Mouse (Mus musculus) layer of hippocampus, adult 8-10 months (tissue): ENCODE results near the gene Slc25a1. TPM values are rescaled to one million over a fixed set of nuclear protein-coding genes. Genes with fewer than 3 reads are reported as not detected.
"Not testable (repeated sequence)": the region's sequence is repeated elsewhere in the genome, so short reads cannot be mapped to it uniquely, and the experiment has no call there.

Source experiments
- DNase-seq, 2 experiments: peaks; one replicate each; pipeline ENCODE4 v3.0.0; 2022; ENCODE audit warnings: low spot score in 2 of 2
- total RNA-seq, 4 experiments: library from RNA; stranded (reverse); gene quantifications; 2 replicates each; pipeline ENCODE4 v1.2.4; 2022

Slc25a1 gene
- total RNA-seq = 10 to 100 TPM; 37.8 to 57.7 (median 47.1) TPM

DNA sequence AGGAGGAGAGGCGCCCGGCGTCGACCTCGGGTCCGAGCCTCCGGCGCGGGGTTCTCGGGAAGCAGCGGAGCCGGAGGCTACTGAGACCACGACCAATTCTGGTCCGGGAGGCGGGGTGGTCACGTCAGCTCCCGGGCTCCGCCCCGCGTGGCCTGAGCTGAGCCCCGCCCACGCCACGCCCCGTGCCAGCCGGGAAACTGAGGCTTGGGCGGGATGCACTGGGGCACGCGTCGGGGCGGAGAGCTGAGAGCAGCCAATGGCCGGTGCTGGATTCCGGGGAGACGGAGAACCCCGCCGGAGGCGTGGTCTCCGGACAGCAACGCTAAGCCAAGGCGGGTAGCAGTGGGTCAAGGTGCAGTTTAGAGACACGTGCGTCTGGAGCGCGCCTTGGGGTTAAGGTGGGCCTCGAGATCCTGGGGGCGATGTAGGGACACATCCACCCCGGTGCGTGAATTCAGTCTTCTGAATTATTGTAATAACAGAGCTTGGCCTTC is at the start of gene Slc25a1:
TSS of gene Slc25a1 (minus strand) at position 133 of the 494 bp plus-strand sequence.
- peak; percentile 75 to 78 for DNase-seq

DNA sequence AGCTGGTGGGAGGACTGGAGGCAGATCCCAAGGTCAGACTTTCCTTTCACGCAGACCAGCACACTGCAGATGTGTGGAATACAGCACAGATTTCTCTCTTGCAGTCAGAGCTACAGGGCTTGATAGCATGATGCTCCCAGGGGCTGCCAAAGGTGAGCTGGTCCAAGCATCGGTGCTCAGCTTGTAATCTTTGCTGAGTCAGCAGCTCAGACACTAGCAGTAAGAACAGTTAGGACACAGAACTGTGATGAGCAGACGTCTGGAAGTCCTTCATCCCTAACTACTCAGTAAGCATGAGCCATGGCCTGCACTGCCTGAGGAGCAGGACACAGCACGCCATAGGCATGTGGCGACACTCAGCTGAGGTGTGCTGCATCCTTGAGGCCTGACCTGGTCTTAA is 43.8 kb upstream of the Slc25a1 start:
- no peak for DNase-seq

DNA sequence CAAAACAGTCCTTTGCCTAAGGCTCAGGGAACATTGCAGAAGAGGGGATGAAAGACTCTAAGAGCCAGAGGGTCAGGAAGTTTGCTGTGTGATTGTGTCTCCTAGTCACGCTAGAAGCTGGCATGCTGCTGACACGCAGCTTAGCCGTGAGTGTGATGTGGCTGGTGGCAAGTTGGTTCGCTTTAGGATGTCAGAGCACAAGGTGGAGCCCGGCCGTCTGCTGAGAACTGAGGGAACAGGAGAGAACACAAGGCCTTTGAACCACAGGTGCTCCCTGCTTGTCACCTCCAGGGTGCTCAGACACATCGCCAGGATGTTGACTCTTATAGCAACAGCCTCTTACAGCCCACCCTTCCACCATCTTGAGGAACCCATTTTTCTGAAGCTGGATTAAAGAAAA is 34.1 kb upstream of the Slc25a1 start:
- no peak for DNase-seq

DNA sequence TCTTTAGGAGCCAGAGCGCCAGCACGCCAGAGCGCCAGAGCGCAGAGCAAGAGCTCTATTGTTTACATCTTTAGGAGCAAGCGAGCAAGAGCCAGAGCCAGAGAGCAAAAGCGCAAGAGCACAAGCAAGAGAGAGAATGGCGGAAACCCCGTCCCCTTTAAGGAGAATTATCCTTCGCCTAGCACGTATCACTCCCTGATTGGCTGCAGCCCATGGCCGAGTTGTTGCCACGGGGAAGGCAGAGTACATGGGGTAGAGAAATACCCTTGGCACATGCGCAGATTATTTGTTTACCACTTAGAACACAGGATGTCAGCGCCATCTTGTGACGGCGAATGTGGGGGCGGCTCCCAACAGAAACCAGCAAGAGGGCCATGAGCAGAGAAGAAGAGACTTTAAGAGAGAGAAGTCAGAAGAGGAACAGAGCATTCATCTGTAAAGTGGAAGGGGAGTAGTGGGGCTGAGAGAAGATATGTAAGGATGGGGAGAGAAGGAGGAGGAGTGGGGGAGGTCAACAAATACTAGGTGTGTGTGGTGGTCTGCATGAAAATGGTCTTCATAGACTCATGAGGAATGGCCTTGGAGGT is 28.1 kb upstream of the Slc25a1 start:
- not testable (repeated sequence) for DNase-seq

DNA sequence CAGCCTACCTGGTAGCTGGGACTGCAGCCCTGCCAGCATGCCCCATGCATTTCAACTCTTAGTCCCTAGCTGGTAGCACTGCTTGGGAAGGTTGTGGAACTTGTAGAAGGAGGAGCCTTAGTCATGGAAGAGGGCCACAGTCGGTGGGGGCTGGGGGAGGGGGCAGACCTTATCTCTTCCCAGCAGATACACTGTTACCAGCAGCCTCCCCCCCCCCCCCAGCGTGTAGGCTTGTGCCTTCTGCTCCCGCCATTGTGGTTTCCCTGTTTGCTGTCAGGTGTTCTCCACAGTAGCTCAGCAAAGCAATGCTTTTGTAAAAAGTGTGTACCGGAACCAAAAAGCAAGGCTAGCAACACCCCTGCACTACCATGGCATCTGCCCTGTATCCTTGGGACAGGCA is 23.6 kb upstream of the Slc25a1 start:
- no peak for DNase-seq

DNA sequence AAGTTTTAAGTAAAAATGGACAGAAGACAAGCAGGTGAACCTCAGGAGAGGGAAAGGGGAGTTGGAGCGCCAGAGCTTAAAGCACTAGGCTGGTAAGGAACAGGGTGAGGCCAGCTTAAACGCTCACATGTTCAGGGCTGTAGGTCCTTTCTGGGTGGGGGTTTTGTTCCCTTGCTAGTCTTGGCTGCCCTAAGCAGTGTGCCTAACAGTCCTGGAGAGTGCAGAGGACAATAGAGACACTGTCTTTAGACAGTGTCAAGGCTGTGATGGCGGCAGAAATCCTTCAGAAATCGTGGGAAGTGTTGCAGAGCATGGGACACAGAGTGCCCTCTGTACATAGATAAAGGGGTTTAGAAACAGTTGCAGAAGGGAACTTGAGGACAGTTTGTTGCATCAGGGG is 22.0 kb upstream of the Slc25a1 start:
- no peak for DNase-seq

DNA sequence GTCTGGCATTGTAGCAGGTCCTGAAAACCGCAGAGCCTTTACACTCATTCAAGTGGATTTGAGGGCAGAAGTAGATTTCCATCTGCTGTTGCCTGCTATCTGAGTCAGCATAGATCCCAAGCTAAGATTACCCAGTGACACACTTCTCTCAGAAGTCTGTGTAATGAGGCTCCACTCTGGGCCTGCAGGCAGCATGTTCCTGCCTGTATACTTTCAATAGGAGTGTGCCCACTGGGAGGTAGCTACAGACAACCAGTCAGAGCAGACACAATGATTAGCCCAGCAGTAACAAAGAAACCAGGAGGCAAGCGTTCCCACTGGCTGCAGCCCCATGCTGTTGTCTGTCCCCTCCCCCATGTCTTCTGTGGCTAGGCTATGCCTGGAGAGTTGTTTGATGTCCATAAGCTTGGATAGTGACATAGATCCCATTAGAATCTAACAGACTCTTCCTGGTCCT is 21.4 kb upstream of the Slc25a1 start:
- DNase-seq = no peak

DNA sequence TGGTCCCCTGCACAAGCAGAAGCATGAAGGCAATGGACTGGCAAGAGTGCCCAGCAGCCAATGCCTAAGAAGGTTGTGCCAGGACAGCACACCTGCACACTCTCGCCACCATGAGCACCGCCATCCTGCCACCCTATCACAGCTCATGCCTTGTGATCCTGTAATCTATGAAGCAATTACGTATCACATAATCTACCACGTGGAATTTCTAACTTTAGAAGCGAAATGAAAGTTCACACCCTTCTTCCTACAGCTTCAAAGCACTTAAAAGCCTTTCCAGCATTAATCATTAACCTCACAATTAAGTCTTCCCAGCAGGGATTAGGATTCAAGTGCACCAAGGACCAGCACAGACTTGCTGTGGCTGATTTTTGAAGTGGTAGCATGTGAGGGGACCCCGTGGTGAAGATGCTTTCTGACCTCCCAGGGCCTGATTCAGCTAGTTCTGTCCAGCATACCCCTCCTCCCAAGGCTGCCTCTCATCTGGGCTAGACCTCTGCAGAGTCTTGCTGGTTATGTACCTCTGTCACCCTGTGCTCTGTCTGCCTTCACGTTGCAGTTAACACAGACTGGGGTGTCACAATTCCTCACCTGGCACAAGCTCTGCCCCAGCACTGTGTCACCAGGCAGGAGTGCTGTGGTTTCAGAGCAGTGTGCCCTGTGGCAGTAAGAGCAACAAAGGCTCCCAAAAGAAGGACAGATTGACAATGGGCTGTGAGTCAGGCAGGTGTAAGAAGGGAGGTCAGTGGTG is 17.2 kb upstream of the Slc25a1 start:
- DNase-seq = no peak

DNA sequence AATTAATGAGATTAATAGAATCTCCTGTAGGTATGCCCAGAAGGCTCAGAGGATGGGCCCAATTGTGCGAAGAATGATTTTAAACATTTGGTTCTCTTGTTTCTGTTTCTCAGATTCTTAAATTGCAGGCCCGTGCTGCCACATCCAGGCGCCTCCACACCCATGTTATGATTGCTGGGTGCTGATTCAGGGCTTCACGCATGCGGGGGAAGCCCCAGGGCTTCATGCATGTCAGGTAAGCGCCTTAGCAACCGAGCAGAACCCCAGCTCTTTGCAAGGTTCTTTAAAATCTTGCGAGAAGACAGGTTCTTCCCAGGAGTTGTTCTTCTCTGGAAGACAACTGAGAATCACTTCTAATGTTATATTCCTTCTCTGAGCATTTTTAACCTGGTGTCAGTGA is 15.4 kb upstream of the Slc25a1 start:
- DNase-seq = no peak

DNA sequence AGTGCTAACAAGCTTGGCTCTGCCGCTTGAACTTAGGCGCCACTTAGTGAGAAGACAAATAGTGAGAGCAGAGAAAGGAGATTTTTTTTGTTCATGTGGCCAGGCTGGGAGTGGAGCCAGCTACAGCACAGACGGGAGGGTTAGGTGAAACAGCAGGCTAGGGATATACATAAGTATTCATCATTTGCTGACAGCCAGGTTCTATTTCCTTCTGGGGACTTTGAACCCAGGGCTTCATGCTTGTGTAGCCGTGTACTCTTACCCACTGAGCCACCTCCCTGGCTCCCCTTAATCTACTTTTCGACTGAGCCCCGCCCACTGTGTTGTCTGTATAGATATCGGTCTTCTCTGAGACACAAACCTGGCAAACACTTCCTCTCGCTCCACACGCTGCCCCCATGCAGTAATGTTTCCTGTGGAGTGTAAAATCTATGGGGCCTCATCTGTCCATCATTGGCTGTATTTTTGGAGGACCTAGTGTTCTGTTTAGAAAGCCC is 11.3 kb upstream of the Slc25a1 start:
- no peak for DNase-seq

DNA sequence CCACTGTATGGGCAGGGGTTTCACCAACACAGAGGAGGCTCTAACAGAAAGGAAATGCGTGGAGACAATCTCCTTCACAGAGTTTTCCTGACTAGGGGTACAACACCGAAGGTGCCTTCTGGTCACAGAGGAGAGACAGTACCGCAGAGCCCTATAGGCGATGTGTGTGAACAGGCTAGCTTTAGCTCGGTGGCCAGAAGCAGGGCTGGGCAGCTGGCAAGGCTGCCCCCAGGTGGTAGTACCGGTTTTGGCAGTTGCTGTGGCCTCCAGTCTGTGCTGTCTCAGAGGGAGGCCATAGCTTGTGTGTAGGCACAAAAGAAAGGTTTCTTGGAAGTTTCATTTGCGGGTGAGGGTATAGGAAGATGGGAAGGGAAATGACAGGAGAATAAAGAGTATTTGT is 10.8 kb upstream of the Slc25a1 start:
- no peak for DNase-seq

DNA sequence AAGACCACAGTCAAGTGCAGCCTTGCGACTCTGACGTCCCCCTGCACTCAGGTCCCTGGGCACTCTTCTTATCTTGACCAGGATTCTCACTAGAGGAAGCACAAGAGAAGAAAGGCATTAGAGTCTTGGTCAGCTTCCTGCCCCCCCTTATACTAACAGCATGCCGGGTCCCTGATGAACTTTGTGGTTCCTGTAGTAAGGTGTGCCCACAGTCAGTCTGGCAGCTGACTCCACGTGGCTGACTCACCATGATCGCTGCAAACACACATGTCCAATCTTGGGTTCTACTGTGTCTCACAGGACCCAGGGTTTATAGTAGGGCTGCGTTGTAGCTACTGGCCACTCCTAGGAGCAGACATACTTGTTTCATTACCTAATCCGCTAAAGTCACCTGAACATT is 10.2 kb upstream of the Slc25a1 start:
- DNase-seq = no peak

DNA sequence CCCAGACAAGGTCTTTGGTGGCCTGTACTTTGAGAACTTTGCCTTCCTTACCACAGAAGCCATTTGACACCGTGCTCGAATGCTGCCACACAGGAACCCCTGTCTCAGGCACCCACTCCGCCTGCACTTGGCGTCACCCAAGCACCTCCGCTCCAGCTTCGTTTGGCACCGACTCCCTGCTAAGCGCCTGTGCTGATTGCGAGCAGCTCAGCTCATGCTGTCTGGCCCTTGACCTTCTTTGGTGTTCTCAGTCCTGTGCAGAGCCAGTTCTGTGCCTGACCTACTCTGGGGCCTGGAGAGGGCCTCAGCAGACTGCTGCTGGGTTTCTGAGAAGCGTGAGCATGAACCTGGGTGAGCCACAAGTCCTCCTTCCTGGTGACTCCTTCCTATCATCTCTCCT is 8.8 kb upstream of the Slc25a1 start:
- no peak for DNase-seq

DNA sequence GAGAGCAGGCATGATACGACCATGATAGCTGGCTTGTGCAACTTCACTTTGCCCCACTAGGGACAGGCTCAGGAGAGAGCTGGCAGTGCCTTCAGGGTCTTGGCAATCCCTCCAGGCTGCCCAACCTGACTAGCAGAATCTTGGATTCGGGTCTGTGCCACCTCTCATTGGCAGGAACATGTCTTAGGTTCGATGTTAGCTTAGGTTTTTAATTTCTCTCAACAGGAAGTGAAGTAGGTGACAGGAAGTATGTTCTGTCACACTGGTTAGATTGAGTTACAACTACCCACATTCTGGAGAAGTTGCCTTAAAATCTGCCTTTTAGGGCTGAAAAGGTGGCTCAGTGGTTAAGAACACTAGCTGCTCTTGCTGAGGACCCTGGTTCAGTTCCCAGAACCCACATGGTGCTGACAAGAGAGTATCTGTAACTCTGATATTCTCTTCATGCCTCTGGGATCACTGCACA is 6.5 kb upstream of the Slc25a1 start:
- DNase-seq = no peak

DNA sequence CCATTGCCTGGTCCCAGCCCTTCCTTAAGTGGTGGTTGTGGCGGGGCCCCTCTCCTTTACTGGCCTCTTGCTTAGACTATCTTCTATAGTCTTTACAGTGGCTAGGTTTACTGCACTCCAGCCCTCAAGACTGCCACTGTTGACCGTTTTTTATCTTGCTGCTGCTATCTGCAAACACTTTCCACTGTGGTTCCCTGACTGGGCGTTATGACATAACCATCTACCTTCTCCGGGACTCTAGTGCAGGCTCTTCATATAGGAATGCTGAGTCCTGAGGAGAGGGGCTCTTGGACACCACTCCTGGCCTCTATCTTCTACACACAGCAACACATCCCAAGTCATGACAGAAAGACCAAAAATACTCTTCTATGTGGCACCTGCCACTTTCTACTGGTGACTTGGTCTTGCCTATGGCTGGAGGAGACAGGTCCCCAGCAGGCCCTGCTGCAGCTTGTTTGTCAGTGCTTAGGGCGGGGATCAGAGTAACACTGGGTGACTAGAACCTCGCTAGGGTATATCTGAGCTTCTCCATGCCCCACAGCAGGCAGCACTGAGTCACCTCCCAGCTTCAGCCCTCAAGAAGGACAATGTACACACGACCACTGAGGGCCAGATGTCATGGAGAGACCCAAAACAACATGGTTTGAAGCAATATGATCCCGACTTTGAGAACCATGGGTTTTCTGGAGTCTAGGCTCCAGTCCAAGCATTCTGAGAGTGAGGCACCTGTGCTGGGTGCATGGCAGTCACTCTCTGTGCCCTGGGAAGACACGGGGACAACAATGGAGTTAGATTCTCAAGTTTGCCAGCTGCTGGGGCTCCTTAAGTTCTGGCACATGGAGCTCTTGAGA is 5.8 kb upstream of the Slc25a1 start:
- no peak for DNase-seq

DNA sequence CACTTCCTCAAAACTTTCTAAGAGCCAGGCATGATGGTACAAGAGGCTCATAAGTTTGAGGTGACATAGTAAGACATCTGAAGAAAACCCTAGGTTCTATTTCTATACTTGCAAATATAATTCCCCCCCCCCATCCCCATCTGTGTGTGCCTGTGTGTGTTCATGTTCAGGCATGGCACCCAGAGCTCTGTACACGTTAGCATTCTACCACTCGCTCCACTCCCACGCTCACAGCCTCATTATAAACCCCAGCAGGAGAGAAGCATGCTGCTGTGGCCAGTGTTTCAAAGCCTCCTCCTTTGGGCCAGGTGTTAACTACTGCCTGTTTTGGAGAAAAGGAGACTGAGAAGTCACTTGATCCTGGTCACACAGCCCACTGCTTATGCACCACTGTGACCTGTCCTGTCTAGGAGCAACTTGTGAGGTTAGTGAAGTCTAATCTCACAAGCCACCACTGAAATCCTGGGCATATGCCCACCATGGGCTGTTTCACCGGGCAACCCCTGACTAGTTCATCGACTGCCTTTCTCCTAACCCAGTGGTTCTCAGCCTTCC is 4.0 kb upstream of the Slc25a1 start:
- no peak for DNase-seq

DNA sequence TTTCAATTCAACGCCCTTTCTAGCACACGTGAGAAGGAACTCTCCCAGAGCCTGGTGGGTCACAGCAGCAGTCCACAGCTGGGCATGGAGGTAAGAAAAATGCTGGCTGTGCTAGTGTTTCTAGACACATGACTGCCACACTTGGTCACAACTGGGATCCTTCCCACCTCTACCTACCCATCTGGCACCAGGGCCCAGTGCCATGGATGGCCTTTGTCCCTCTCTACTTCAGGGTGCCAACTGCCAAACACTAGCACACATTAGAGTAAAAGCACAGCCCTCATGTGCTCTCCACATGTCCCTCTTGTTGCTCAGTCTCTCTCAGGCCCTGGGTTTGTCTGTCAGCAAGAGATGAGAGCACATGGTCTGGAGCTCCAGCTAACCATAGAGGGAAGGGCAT is 1.6 kb upstream of the Slc25a1 start:
- no peak for DNase-seq

DNA sequence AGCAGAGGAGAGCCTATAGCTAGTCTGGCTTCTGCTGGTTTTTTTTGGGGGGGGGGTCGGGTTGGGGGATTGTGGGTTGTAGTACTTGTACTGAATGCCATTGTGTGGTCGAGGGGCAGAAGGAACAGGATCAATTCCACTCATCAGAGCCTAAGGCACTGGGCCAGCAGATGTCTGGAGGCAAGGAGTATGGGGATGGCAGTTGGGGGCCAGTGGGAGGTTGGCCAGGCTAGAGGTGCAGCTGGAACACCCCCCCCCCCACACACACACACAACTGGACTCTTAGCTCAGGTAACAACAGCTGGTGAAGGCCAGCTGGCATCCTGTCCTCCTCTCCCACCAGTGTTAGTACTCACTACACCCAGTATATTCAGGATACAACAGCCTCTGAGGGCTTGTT is 1.2 kb upstream of the Slc25a1 start:
- DNase-seq = no peak

DNA sequence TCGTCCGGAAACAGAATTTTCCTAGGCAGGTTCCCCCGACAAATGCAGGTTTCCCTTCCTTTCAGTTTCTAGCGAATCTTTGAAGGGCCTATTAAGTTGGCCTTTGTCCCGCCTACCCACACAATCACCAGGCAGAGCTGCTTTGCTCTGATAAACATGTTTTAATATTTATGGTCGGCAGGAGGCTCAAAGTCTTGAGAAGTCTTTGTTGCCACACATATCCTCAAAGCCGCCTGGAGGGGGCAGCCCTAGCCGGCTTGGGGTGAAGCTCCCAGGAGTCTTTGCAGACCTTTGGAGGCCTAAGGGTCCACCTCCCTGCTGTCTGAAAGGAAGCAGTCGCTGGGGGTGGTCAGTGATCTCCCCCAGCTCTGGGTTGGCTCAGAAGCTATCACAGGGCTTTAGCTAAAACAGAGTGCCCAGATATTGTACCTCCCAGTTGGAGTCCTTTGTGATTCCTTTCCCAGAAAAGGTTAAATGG is 647 bp upstream of the Slc25a1 start:
- DNase-seq = peak; percentile 45 to 56

DNA sequence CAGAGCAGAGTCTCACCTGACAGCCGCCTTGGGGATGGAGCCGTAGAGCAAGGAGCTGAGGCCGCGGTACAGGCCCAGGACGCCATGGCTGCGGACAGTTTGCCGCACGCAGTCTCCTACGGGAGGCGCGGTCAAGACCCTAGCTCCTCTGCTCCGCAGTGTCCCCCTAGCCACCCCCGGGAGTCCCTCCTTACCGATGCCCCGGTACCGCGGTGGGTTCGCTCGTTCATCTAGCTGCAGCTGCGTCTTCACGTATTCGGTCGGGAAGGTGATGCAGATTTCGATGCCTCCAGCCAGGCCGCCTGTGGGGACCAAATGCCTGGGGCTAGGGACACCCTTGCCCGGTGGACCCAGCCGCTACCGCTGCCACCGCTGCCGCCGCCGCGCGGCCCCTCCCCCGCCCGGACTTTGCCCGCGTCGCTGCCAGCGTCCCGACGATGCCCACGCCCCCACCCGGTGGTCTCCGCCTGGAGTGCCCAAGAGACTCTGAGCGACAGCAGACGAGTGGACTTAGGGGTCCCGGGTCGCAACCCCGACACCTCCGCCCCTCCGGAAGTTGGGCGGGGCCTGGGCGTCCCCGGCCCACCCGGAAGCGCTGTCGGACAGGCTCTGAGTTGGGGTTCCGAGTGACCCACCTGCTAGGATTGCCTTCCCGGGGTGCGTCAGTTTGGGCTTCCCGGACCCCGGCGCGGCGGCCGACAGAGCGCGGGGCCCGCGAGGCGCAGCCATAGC is 502 bp downstream of the Slc25a1 start:
- DNase-seq = no peak

DNA sequence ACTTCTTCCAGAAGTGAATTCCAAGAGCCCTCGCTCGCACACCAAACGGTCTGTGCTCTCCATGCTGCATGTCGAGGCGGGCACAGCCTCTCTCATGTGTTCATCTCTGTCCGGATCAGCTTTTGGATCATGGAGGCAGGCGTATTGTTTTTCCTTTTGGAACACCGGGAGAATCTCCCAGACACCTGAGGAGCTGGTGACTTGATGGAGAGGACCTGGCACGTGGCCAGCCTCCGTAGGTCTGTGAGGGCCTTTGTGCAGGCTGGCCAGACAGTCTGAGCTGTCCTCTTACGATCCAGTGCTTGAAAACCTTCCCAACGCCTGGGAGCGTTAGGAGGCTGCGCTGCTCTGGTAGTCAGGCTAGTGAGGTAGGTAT is 5.9 kb downstream of the Slc25a1 start:
- no peak for DNase-seq
